9 mouse cellular contexts compared by ENCODE assay signal in genomic region chr1:66115330-66115729, GRCm38 (mm10). TPM values are rescaled to one million over a fixed set of nuclear protein-coding genes. Genes with fewer than 3 reads are reported as not detected.
DNase-seq lines count a peak whose midpoint lies in the region; ATAC-seq lines count a peak whose summit lies in the region.
"Had no signal": no experiment of that assay in that cellular context is flagged by ENCODE, and none has a peak within 500 bp of the region (broad histone marks: within the 10 kb centered on the region; RNA-seq: fewer than 3 reads in every experiment).

No protein-coding gene starts in this region.

- 65% methylated on average over 3 of the region's 3 CpGs for WGBS in liver, embryonic 12.5 days (ENCODE audit: insufficient replicate concordance)

- no peak overlapping the region for H3K9ac ChIP-seq in liver, embryonic 12.5 days
- H3K9ac ChIP-seq: forebrain, embryonic 13.5 days had no signal

- no peaks in the 10 kb centered on the region for H3K4me1 ChIP-seq in liver, embryonic 12.5 days
- H3K4me1 ChIP-seq: forebrain, embryonic 13.5 days had no signal

- no peak overlapping the region for H3K4me3 ChIP-seq in liver, embryonic 12.5 days
- H3K4me3 ChIP-seq: forebrain, embryonic 13.5 days had no signal

- H3K4me2 ChIP-seq in liver, embryonic 12.5 days = no peak overlapping the region
- H3K4me2 ChIP-seq: forebrain, embryonic 13.5 days had no signal

- ATAC-seq in liver, embryonic 12.5 days = no peak
- ATAC-seq: forebrain, embryonic 13.5 days had no signal

- DNase-seq in layer of hippocampus, adult 18-20 months (ENCODE audit: low spot score in 2 of 2) = peak; percentile 25 to 53
- DNase-seq in layer of hippocampus, postnatal 25 days (ENCODE audit: extremely low spot score in 1 of 2, low spot score in 1 of 2) = no peak
- peak; percentile 54 to 60 for DNase-seq in cerebellum, adult 18-20 months
- DNase-seq in embryo, embryonic 11.5 days (ENCODE audit: low read depth, low spot score) = peak; percentile 14
- DNase-seq in retina, postnatal 1 day = peak; percentile 60
- DNase-seq in heart, postnatal 36 days = no peak

- no peaks in the 10 kb centered on the region for H3K27me3 ChIP-seq in liver, embryonic 12.5 days (replicated peaks)
- H3K27me3 ChIP-seq: forebrain, embryonic 13.5 days had no signal

- no peaks in the 10 kb centered on the region for H3K36me3 ChIP-seq in liver, embryonic 12.5 days

- H3K27ac ChIP-seq in liver, embryonic 12.5 days = no peak overlapping the region
- H3K27ac ChIP-seq: forebrain, embryonic 13.5 days had no signal

- intact Hi-C loops in heart, postnatal 36 days (cut with DNase I) = no loop called here

- H3K9me3 ChIP-seq in liver, embryonic 12.5 days (replicated peaks) = no peaks in the 10 kb centered on the region
- H3K9me3 ChIP-seq: forebrain, embryonic 13.5 days had no signal

RNA-seq across cellular contexts. Expression of gene Map2, which starts 59.7 kb away (rescaled TPM):
- 1,000 to 10,000 TPM; 1,025 to 1,047 TPM for total RNA-seq in layer of hippocampus, adult 18-20 months (2021)
- 1,000 to 10,000 TPM in 1 of 2 experiments, 100 to 1,000 TPM in 1; 974 to 1,066 TPM for total RNA-seq in layer of hippocampus, postnatal 25 days (2021)
- 1.0 and 1.5 TPM in 2 replicates for polyA plus RNA-seq in liver, embryonic 12.5 days (2016; fragmentation: Nextera tagmentation; extraction: Ambion mirVana)
- 1 to 10 TPM; 3.0 to 3.6 TPM for total RNA-seq in heart, postnatal 36 days (2021)
- total RNA-seq: megakaryocyte progenitor cell, adult 5-6 weeks had no signal

Comparison
In these comparisons a context has a peak if more than half of its experiments do, and no peak if none do; other contexts are left out.
1. DNase-seq: peak in layer of hippocampus, adult 18-20 months (2 of 2), cerebellum, adult 18-20 months (2 of 2), embryo, embryonic 11.5 days (single experiment) and retina, postnatal 1 day (single experiment); none in layer of hippocampus, postnatal 25 days (0 of 2) and heart, postnatal 36 days (0 of 2).
2. RNA of gene Map2, which starts 59.7 kb away (total RNA-seq): 974 to 1,066 TPM in layer of hippocampus, postnatal 25 days and 1,025 to 1,047 TPM in layer of hippocampus, adult 18-20 months; 3.0 to 3.6 TPM in heart, postnatal 36 days; every median in the first group is over 100 times any median in the second.